Mouse (Mus musculus) frontal cortex, postnatal 10 days (tissue): Measurements from ENCODE around the gene Fgf14.
"Not testable (repeated sequence)": the region's sequence is repeated elsewhere in the genome, so short reads cannot be mapped to it uniquely, and the experiment has no call there.

Experiments
- DNase-seq, 2 experiments: peaks; one replicate each; pipeline ENCODE4 v3.0.0; 2022; ENCODE audit warnings: low spot score in 2 of 2, mixed read lengths in 1 of 2

Gene Fgf14

DNA sequence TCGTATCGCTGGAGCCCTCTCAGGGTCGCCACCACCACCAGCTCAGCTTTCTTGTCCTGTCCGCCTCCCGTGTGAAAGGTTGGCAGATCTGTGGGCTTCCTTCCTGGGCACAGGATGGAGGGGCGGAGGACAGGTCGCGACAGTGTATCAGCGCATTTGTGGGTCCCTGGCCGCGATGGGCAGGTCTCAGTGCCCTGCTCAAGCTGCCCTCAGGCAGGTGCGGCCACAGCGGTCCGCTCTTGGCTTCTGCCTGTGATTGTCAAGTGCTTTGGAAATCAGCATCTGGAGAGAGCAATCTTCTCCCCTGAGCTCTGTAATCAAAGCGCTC is 484.1 kb downstream of the Fgf14 start:
- DNase-seq = peak in 1 of 2 experiments; percentile 17

- DNase-seq = peak; percentile 25 to 62
These were observed 484.8 kb downstream of the Fgf14 start for GRCm38 (mm10) chr14:124191913-124192814.

DNA sequence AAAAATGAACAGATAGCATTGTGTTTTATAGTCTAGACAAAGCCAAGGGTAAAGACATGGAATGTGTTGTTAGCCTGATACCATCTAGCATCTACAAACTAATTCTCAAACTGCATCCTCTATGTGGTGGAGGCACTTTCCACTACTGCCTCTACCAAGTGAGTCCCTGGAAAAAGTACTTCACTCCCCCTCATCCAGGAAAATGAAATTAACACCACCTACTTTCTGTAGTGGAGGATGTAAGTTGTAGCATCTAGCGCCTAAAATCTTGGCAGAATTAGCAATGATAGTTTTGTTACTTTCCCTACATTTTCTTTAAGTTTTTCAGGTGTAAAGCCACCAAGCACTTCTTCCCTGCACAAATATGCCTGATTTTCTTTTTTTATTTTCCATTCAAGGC is 496.7 kb downstream of the Fgf14 start:
- DNase-seq = no peak

DNA sequence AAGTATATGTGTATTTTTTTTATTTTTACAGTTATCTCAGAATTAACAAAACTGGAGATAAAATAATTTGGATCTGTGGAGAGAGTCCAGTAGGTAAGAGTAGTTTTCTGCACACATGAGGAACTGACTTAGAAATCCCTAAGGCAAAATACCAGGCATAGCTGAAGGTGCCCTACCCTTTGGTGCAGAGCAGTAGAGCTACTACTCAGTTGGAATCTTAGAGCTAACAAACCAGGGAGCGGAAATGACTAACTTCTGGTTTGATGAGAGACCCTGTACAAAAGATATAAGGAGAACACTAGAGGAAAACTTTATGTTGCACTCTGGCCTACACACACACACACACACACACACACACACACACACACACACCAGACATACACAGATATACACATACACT is 502.8 kb downstream of the Fgf14 start:
- DNase-seq = no peak

- no peak for DNase-seq
These were observed 513.2 kb downstream of the Fgf14 start for GRCm38 (mm10) chr14:124163618-124164185.

DNA sequence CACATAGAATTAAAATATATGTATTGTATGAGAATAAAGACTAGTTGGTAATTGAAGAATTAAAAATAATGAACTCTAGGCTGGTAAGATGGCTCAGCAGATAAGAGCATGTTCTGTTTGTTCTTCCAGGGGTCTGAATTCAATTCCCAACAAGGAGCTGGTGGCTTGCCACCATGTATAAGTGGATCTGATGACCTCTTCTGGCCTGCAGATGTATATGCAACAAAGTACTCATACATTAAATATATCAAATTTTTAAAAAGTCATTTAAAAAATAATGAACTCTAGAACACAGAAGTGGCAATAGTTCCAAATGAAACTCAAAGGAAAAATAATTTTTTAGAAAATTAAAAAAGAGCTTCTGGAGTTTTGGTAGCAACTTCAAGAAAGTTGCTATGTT is 529.5 kb downstream of the Fgf14 start:
- no peak for DNase-seq

GRCm38 (mm10) chr14:124107205-124107873 is 569.6 kb downstream of the Fgf14 start:
- DNase-seq = no peak

GRCm38 (mm10) chr14:124083126-124083525 is 593.8 kb downstream of the Fgf14 start:
- no peak for DNase-seq

GRCm38 (mm10) chr14:124044016-124044415 is 632.9 kb downstream of the Fgf14 start:
- DNase-seq = no peak

DNA sequence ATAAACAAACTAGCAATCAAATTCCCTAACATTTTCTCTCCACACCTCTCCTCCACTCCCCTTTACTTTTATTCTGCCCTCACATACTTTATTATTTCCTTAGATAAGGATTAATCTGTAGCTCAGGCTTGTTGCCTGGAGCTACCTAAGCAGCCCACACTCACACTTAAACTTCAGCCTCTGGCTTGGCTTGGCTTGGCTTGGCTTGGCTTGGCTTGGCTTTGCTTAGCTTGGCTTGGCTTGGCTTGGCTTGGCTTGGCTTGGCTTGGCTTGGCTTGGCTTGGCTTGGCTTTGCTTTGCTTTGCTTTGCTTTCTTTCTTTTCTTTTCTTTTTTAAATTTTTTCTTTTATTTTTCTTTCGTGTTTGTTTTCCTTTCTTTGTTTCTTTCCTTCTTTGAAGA is 636.3 kb downstream of the Fgf14 start:
- DNase-seq = no peak

DNA sequence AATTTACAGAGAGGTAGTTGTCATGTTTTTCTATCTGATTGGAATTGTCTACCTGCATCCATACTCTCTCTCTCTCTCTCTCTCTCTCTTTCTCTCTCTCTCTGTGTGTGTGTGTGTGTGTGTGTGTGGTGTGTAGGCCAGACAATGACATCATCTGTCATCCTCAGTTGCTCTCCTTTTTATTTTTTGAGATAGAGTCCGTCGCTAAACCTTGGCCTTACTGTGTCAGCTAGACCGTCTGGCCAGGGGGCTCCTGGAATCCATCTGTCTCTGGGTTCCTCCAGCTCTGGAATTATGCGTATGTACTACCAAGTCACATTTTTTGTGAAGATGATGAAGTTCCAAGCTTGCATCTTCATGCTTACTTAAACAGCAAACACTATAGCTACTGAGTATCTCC is 639.5 kb downstream of the Fgf14 start:
- DNase-seq = no peak

GRCm38 (mm10) chr14:124036575-124037205 is 640.2 kb downstream of the Fgf14 start:
- no peak for DNase-seq

- DNase-seq = not testable (repeated sequence)
These were observed 643.6 kb downstream of the Fgf14 start for GRCm38 (mm10) chr14:124033302-124033701.

DNA sequence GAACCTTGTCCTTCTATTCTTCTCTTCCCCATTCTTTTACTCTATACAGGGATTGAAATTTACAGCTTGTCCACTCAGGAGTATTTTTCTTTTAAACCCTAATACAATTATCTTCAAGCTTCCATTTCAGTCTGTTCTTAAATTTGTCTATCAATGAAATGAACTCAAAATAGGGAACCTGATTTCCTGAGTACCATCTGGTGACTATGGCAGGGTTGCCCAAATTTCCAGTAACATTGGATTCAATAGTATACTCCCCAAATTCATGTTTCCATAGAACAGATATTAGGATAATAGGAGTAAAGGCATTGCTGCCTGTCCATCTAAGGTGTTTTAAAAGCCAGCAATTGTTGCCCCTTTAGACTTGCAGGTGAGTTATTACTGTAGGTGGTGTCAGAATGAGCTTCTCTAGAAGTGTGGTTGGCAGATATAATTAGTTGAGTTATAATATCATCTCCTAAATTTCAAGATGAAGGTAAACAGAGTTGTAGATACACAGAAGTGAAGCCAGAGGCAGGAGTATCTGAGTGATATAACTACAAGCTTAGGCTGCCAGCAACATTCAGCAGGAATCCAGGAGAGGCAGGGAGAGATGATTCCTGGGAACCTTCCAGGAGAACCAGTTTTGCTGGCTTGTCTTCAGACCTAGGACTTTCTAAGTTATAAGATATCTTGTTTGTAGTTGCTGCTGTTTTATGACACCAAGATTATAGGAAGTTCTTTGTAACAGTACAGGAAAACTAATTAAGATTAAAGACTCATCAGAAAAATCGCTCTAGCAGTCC is 648.8 kb downstream of the Fgf14 start:
- no peak for DNase-seq

DNA sequence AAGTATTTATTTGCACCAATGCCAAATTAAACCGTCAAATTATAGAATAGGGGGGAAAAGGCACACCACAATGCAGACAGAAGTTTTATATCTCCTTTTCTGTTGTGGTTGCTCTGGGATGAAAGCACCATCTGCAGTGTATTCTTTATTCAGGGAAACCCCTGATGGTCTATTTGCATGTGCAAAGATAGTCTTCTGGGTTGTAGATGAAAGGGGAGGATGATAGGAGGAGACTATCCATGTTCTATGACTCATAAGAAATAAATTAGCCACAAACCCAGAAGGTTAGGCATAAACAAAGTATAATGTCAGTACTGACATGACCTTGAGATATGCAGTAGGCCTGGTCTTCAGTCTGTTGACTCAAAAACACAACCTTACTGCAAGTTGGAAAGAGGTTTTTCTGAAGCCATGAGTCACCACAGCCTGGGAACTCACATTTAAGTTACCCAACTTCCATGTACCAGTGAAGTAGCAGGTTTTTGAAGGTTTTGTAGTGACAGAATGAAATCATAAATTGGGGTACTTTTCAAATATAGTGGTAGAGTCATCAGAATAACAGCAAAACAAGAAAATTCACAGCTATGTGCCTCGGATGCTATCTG is 686.2 kb downstream of the Fgf14 start:
- no peak for DNase-seq

DNA sequence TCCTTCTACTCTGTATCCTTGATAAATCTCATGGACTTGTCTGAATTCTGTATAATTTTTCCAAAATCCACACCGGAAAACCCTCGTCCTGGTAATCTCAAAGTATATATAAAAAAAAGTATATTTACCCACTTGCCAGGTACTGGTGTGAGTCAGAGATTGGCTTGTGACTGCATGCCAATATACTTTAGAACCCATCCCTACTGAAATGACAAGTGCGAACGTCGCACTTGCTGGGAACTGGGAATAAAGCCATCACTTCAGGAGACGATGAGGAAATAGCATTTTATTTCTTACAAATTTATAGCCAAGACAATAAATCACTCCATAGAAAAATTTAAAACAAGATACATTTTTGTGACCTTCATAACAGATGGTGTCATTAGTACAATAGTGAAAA is 708.9 kb downstream of the Fgf14 start:
- no peak for DNase-seq

DNA sequence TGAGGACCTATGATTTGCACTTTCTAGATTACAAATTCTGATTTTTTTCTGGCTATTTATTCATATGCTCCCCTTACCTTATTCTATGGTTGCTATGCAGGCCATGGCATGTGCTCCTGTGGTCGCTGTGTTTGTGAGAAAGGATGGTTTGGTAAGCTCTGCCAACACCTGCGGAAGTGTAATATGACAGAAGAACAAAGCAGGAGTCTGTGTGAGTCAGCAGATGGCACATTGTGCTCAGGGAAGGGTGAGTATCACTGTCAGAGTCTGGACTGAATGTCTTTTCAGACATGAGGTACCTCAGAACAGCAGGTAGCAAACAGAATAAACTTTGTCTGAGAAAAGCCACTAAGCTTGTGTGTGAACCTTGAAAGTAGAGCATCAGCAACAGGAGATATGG is 710.4 kb downstream of the Fgf14 start:
- no peak for DNase-seq
